ENCODE assay signal across 11 mouse cellular contexts in genomic region chrX:31223536-31223935, GRCm38 (mm10). TPM values are rescaled to one million over a fixed set of nuclear protein-coding genes. Genes with fewer than 3 reads are reported as not detected.
"Had no signal": no experiment of that assay in that cellular context is flagged by ENCODE, and none has a peak within 500 bp of the region (broad histone marks: within the 10 kb centered on the region; RNA-seq: fewer than 3 reads in every experiment).

No protein-coding gene starts in this region.

RNA-seq across cellular contexts. Expression of gene Spin2f, which starts 30.2 kb away (rescaled TPM):
- polyA plus RNA-seq: neural tube, embryonic 14.5 days; neural tube, embryonic 15.5 days; small intestine, adult 2 months; spleen, adult 2 months; stomach, embryonic 14.5 days; stomach, embryonic 15.5 days; stomach, embryonic 16.5 days; stomach, postnatal 0 days; thymus, adult 2 months; thymus, postnatal 0 days; urinary bladder, adult 2 months had no signal
